Mouse (Mus musculus) kidney, embryonic 14.5 days (tissue): ENCODE measurements around the gene Foxn3. TPM values are rescaled to one million over a fixed set of nuclear protein-coding genes. Genes with fewer than 3 reads are reported as not detected.
A peak's percentile ranks its signal among the peaks of the same experiment; 100 is the strongest.

Experiments
- ATAC-seq: fragments of 200-750 bp; cut with Nextera tagmentation; 2 replicates; pipeline ENCODE4 v1.8.0; 2017; ENCODE audit warnings: moderate number of reproducible peaks, mild to moderate bottlenecking, moderate TSS enrichment, moderate library complexity; ENCODE audit not compliant: low FRiP score, low TSS enrichment
- H3K27ac ChIP-seq: fragments of 300-500 bp; sonication (generic); 2 replicates; pipeline ENCODE4 v1.5.1; 2014; ENCODE audit warnings: low read depth, mild to moderate bottlenecking, low read length, moderate library complexity, mixed read lengths
- H3K27me3 ChIP-seq: fragments of 300-500 bp; sonication (generic); 2 replicates; pipeline ENCODE4 v1.6.1; 2014; ENCODE audit warnings: mild to moderate bottlenecking, low read length; ENCODE audit not compliant: control insufficient read depth, insufficient read depth
- H3K36me3 ChIP-seq: fragments of 300-500 bp; sonication (generic); 2 replicates; pipeline ENCODE4 v1.6.1; 2014; ENCODE audit warnings: low read length, mixed read lengths; ENCODE audit not compliant: control insufficient read depth, insufficient read depth
- H3K4me1 ChIP-seq: fragments of 300-500 bp; sonication (generic); 2 replicates; pipeline ENCODE4 v1.6.1; 2014; ENCODE audit warnings: low read length, mixed read lengths; ENCODE audit not compliant: control insufficient read depth, insufficient read depth
- H3K4me2 ChIP-seq: fragments of 300-500 bp; sonication (generic); replicated peaks from 2 replicates; pipeline ENCODE4 v1.6.1; 2014; ENCODE audit warnings: low read depth, mild to moderate bottlenecking, low read length
- H3K4me3 ChIP-seq: fragments of 300-500 bp; sonication (generic); 2 replicates; pipeline ENCODE4 v1.5.1; 2014; ENCODE audit warnings: mild to moderate bottlenecking, low read length
- H3K9ac ChIP-seq: fragments of 300-500 bp; sonication (generic); 2 replicates; pipeline ENCODE4 v1.6.1; 2014; ENCODE audit warnings: low read depth, mild to moderate bottlenecking, low read length, moderate library complexity
- H3K9me3 ChIP-seq: fragments of 300-500 bp; sonication (generic); 2 replicates; pipeline ENCODE4 v1.6.1; 2016; ENCODE audit warnings: low read length; ENCODE audit not compliant: control insufficient read depth
- whole genome bisulfite sequencing: fragments of 180-500 bp; shearing (Covaris S2); extraction: QIAGEN DNeasy Blood & Tissue Kit; methylation state at CpG from one replicate; pipeline ENCODE4 v1.1.7; 2014; 5-methylcytosine and 5-hydroxymethylcytosine counted together
- polyA plus RNA-seq: library from polyadenylated mRNA; unstranded; fragments of >200 nt; fragmentation: Nextera tagmentation; extraction: Ambion mirVana; gene quantifications from 2 replicates; pipeline ENCODE4 v1.2.1, GENCODE M21; 2014

The Foxn3 gene
- polyA plus RNA-seq, 1 experiment from 2014 or later = 70.2 TPM

DNA sequence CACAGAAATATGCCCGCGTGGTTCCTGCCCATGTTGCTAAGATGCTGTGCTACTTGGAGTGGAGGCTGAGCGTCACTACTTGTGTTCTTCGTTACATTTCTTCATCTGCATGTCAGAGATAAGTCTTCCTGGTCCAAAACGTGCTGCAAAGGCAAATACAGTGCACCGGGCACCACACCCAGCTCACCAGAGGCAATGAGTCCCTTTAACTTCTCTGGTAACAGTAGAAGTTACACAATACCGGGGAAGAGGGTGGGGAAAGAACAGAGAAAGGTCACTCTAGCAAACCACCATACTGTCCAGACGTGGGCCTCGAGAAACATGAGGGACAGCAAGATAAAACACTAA lies 213.8 kb downstream of the Foxn3 start:
- no peak overlapping the region for H3K27ac ChIP-seq
- 73% methylated on average over 9 of the region's 9 CpGs for WGBS
- H3K9ac ChIP-seq = no peak overlapping the region
- no peaks in the 10 kb centered on the region for H3K27me3 ChIP-seq
- no peak for ATAC-seq
- H3K9me3 ChIP-seq = no peaks in the 10 kb centered on the region
- no peaks in the 10 kb centered on the region for H3K36me3 ChIP-seq
- H3K4me1 ChIP-seq = peaks cover 35% of the 10 kb centered on the region
- H3K4me2 ChIP-seq = no peak overlapping the region
- no peak overlapping the region for H3K4me3 ChIP-seq

DNA sequence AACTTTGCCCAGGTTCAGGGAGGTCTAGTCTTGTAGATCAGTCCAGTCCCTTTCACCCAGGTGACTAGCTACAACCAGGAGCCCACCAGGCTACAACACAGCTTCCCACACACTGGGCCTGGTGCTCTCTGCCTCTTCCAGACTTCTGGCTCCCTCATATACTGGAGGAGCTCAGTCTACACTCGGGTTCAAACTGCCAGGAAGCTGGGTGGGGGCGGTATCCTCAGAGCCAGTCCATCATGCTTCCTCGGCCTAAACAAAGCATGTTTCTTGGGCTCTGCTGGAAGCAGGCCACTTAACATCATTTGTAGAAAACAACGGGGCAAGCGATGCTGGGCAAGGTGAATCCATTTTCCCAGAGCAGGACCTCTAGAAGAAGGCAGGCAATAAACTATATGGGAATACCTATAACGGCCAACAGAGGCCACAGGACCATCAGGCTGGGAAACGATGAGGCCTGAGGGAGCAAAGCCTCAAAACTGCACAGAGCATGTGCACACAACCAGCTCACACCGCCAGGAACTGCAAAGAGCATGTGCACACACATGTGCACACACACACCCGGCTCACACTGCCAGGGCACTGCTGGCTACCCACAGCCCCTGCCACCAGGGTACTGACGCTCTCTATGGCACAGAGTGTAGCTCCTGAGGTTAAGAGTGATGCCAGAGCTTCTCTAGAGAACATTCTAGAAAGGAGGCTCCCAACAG lies 214.3 kb downstream of the Foxn3 start:
- no peak overlapping the region for H3K4me3 ChIP-seq
- 62% methylated on average over 10 of the region's 10 CpGs for WGBS
- H3K27ac ChIP-seq = no peak overlapping the region
- H3K4me1 ChIP-seq = peaks cover 40% of the 10 kb centered on the region
- ATAC-seq = peak; percentile 48; the same call in 1 of the 2 replicates
- no peak overlapping the region for H3K9ac ChIP-seq
- H3K36me3 ChIP-seq = no peaks in the 10 kb centered on the region
- no peaks in the 10 kb centered on the region for H3K9me3 ChIP-seq
- H3K4me2 ChIP-seq = no peak overlapping the region
- no peaks in the 10 kb centered on the region for H3K27me3 ChIP-seq

DNA sequence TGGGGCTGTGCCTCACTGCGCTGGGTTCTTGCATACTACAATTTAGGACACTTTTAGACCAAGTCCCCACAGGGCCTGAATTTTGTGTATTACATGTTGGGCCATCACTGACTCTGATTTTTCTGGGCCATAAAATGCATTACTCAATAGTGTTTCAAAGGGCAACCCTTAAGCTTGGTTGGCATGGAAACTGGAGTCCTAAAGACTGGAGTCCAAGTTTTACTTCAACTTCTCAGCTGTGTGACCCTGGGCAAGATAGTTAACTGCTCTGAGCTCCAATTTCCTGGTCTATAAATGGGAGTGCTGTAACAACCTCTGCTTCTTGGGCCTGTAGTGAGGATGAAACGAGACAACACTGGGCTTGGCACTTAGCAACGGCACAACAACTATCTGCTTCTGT lies 215.9 kb downstream of the Foxn3 start:
- no peaks in the 10 kb centered on the region for H3K36me3 ChIP-seq
- H3K9me3 ChIP-seq = no peaks in the 10 kb centered on the region
- no peak overlapping the region for H3K9ac ChIP-seq
- no peaks in the 10 kb centered on the region for H3K27me3 ChIP-seq
- H3K27ac ChIP-seq = no peak overlapping the region
- peaks cover 45% of the 10 kb centered on the region for H3K4me1 ChIP-seq
- no peak overlapping the region for H3K4me3 ChIP-seq
- 54% methylated on average over 3 of the region's 3 CpGs for WGBS
- no peak for ATAC-seq
- H3K4me2 ChIP-seq = no peak overlapping the region

DNA sequence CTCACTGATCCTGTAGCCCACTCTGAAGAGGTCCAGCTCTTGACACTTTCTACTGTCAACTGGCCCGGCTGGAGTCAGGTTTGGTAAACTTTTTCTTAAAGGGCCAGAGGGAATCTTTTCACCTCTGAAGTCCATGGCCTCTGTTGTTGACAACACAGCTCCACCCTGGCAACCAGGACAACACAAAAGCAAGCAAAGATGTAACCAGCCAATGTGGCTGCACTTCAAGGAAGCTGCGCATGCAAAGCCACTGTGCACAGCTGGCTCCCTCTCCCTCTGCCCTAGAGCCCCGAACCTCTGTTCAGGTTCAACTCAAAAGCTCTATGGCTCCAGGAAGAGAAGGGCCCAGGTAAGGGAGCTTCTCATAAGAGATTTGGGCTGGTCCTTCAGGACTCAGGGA lies 216.4 kb downstream of the Foxn3 start:
- no peaks in the 10 kb centered on the region for H3K27me3 ChIP-seq

DNA sequence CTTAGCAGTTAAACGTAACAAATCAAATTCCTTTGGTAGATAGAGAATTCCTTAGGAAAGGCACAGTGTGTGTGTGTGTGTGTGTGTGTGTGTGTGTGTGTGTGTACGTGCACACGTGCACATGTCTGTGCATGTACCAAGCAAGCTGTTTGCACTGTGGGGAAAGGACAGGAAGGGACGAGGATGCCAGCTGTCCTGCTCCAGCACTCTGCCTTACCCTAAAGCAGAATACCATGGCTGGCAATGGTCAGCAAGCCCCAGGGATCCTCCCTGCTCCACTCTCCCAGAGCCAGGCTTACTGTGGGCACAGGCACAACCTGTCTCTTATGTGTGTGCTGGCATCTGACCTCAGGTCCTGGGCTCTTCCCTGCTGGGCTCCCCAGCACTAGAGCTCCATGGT lies 218.1 kb downstream of the Foxn3 start:
- WGBS = 75% methylated on average over 4 of the region's 4 CpGs
- H3K27ac ChIP-seq = no peak overlapping the region
- H3K4me2 ChIP-seq = no peak overlapping the region
- no peaks in the 10 kb centered on the region for H3K9me3 ChIP-seq
- H3K27me3 ChIP-seq = no peaks in the 10 kb centered on the region
- no peaks in the 10 kb centered on the region; the same call in 1 of the 2 replicates for H3K36me3 ChIP-seq
- no peak overlapping the region for H3K9ac ChIP-seq
- no peak for ATAC-seq
- no peak overlapping the region for H3K4me3 ChIP-seq
- H3K4me1 ChIP-seq = peaks cover 46% of the 10 kb centered on the region; the same call in 1 of the 2 replicates

More for the DNA sequence above, 216.4 kb downstream of the Foxn3 start:
- Histone ChIP-seq H3K9ac (no peak overlapping the region), H3K4me2 (no peak overlapping the region), H3K9me3 (no peaks in the 10 kb centered on the region), H3K36me3 (no peaks in the 10 kb centered on the region), H3K27ac (no peak overlapping the region), H3K4me1 (peaks cover 43% of the 10 kb centered on the region), H3K4me3 (no peak overlapping the region)
- no peak for ATAC-seq
- 68% methylated on average over 3 of the region's 3 CpGs for WGBS

DNA sequence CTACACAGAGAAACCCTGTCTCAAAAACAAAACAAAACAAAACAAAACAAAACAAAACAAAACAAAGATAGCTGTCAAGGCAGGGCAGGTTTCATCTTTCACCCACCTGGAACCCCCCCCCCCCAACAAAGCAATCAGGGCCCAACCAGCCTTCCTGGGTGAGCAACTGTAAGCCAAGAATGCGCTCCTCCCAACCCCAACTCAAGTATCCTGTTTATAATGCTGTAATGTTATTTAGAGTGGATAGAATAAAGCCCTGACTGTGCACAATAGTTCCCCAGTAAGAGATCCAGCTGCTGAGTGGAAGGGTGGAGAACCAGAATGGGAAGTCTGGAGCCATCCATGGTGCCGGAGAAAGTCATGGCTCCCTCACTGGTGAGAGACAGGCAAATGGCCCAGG lies 220.0 kb downstream of the Foxn3 start:
- H3K27ac ChIP-seq = no peak overlapping the region
- no peaks in the 10 kb centered on the region for H3K9me3 ChIP-seq
- H3K27me3 ChIP-seq = no peaks in the 10 kb centered on the region
- peaks cover 39% of the 10 kb centered on the region; the same call in 1 of the 2 replicates for H3K4me1 ChIP-seq
- WGBS = 95% methylated on average over 2 of the region's 2 CpGs
- H3K4me2 ChIP-seq = no peak overlapping the region
- peaks cover 3% of the 10 kb centered on the region; the same call in 1 of the 2 replicates for H3K36me3 ChIP-seq
- ATAC-seq = no peak
- no peak overlapping the region for H3K9ac ChIP-seq
- H3K4me3 ChIP-seq = no peak overlapping the region

DNA sequence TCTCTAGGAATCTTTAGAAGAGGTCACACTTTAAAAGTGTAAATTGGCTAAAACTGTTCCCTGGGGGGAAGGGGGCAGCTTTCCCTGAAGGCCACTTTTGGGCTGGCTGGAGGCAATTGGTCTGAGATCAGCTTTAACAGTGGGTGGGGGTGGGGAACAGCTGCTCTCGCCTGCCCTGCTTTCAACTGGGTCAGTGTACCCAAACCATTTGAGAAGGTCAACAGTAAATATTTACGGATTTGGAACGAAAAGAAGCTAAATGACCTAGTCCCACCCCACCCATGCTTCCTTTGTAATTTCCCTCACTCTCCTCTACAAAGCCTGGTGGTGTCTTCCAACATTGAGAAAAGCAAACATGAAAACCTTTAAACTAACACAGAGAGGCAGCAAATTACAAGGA lies 221.2 kb downstream of the Foxn3 start:
- Histone ChIP-seq H3K4me1 (peaks cover 36% of the 10 kb centered on the region), H3K27ac (no peak overlapping the region), H3K27me3 (no peaks in the 10 kb centered on the region), H3K9me3 (no peaks in the 10 kb centered on the region), H3K4me3 (no peak overlapping the region), H3K9ac (no peak overlapping the region), H3K36me3 (peaks cover 3% of the 10 kb centered on the region; the same call in 1 of the 2 replicates), H3K4me2 (no peak overlapping the region)
- 24% methylated on average over 3 of the region's 3 CpGs for WGBS
- ATAC-seq = no peak

DNA sequence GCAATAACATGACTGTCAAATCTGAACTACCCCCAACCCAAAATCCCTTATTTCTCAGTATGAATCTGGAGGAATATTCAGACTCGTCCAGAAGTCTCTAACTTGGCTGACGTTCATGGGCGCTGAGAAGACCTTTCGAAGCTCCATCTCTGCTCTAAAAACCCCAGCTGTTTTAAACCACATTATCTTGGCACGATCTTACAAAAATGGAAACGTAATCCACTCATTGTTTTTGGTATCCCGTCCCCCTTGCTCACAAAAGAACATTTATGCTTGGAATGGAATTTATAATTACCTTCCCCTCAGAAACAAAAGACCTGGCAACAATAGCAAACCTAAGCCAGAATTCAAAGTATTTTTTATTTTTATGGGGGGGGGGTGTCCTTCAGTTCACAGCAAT lies 221.6 kb downstream of the Foxn3 start:
- Histone ChIP-seq H3K4me3 (no peak overlapping the region), H3K4me2 (no peak overlapping the region), H3K36me3 (peaks cover 3% of the 10 kb centered on the region; the same call in 1 of the 2 replicates), H3K9ac (no peak overlapping the region), H3K4me1 (peaks cover 40% of the 10 kb centered on the region), H3K27ac (no peak overlapping the region), H3K9me3 (no peaks in the 10 kb centered on the region), H3K27me3 (no peaks in the 10 kb centered on the region)
- 45% methylated on average over 7 of the region's 7 CpGs for WGBS
- no peak for ATAC-seq

DNA sequence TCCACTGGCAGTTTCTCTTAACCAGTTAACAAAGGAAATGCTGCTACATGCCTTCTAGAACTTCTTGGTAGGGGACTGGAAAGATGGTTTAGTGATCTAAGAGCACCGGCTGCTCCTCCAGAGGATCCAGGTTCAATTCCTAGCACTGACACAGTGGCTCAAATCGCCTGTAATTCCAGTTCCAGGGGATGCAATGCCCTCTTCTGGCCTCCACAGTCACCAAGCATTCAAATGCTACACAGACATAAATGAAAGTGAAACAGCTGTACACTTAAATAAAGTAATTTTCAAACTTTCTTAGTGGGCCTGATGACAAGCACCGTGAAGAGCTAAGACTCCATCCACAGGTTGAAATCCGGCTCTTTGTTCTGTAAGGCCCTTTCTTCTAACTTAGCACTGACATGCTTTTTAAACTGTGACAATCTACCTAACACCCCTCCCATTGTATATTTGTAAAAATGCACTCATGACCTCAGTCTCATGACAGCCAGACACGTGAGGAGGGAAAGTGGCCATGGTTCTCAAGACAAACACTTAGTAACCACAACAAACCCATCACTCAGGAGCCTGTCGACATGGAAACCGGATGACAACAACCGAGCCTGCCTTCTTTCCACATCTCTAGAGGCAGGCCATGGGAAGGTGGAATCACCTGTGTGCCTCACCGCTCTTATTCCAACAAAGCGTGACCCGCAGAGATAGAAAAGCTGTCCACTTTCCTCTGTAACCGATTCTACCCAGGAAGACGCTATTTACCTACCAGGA lies 222.8 kb downstream of the Foxn3 start:
- H3K4me1 ChIP-seq = peaks cover 44% of the 10 kb centered on the region
- no peak overlapping the region for H3K4me3 ChIP-seq
- H3K9me3 ChIP-seq = no peaks in the 10 kb centered on the region
- no peak overlapping the region for H3K27ac ChIP-seq
- H3K36me3 ChIP-seq = peaks cover 3% of the 10 kb centered on the region; the same call in 1 of the 2 replicates
- no peaks in the 10 kb centered on the region for H3K27me3 ChIP-seq
- 82% methylated on average over 13 of the region's 13 CpGs for WGBS
- ATAC-seq = no peak
- H3K9ac ChIP-seq = no peak overlapping the region
- no peak overlapping the region for H3K4me2 ChIP-seq
